Mouse (Mus musculus): ENCODE results near the gene Socs2.

Socs2 gene

DNA sequence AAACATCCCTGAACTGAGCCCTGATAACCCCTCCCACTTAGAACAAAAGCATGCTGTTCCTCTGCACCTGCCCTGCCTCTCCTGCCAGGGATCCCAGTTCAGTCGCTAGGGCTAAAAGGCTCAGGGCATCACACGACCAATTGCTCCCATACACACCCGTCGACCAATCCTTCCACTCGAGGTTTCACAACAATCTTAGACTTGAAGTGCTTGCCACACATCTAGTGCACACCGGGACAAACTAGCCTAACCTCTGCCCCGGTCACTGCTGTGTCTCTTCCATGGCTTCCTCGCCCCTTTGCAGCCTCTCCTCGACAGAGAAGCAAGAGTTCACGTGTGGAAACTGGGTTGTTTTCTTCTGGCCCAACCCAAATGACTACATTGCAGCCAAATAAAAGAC lies 3.3 kb upstream of the Socs2 start:
- no peak for DNase-seq (ENCODE audit: low spot score in 2 of 2)

DNA sequence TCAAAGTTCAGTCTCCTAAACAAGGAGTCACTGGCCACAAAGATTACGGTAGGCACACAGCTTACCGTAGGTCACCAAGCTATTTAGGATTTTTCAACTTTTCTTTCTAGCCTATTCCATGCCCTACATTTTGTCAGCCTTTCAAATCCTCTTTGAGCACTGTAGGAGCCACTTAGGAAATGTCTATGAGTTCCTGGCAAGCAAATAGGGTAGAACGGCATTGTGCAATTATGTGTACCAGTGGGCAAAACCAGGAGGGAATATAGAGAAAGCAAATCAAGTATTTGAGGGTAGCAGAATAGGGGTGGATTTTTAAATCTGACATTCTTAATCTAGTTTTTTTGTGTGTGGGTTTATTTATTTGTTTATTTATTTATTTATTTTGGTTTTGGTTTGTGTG lies 2.7 kb upstream of the Socs2 start:
- DNase-seq (ENCODE audit: low spot score in 2 of 2) = no peak

DNA sequence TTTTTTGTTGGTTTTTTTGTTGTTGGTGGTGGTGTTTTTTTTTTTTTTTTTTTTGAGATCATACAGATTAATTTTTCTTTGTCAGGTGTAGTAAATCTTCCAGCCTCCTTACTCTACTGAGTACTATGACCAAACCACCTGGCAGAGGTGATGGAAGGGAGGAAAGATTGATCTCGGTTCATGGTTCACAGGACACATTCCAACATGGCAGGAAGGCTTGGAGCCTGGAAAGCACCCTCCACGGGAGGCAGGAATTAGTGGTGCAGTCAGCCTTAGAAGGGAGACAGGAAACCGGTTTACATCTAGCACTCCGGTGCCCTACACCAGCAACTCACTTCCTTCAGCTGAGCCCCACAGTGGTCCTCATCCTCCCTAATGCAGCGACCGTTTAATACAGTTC lies 1.7 kb upstream of the Socs2 start:
- no peak for DNase-seq (ENCODE audit: low spot score in 2 of 2)

GRCm38 (mm10) chr10:95417496-95418236 lies 686 bp upstream of the Socs2 start:
- DNase-seq (ENCODE audit: low spot score in 2 of 2) = peak; percentile 40 to 54

DNA sequence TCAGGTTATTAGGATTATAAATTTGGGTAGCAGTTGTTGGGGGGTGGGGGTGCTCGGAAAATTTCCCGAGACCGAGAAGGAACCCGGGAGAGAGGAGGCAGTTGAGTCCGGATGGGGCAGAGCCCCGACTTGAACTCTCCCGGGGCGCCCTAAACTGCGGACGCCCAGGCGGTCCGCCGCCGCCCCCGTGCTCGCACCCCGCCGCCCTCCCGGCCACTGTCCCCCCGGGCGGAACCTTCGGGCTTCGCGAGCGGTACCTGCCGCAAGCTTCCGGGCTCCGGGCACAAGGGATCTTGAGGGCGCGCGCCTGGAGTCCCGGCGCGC lies 657 bp downstream of the Socs2 start:
- DNase-seq (ENCODE audit: low spot score in 2 of 2) = no peak

- DNase-seq (ENCODE audit: low spot score in 2 of 2) = peak; percentile 23 to 42
These were observed 1.2 kb downstream of the Socs2 start for GRCm38 (mm10) chr10:95415533-95416360.

- DNase-seq (ENCODE audit: low spot score in 2 of 2) = no peak
These were observed 1.8 kb downstream of the Socs2 start for GRCm38 (mm10) chr10:95415159-95415532.

GRCm38 (mm10) chr10:95414316-95415158 lies 2.4 kb downstream of the Socs2 start:
- DNase-seq (ENCODE audit: low spot score in 2 of 2) = peak in 1 of 2 experiments; percentile 41

DNA sequence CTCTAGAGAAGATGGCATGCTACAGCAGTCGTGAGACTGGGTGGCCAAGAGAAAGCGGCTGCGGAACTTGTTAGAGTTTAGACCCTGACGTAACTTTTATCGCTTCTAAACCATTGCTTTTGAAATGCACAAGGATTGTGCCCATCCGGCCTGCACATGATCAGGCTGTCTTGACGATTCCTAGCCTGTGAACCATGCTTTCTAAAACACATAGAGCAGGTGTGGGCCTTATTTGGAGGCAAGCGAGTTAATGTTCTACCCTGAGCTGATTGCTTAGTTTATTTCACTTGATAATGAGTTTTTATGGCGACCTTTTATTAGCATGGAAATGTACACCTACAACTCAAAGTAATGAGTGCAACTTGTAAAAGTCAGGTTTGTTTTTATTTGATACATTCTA lies 5.8 kb downstream of the Socs2 start:
- DNase-seq (ENCODE audit: low spot score in 2 of 2) = no peak

DNA sequence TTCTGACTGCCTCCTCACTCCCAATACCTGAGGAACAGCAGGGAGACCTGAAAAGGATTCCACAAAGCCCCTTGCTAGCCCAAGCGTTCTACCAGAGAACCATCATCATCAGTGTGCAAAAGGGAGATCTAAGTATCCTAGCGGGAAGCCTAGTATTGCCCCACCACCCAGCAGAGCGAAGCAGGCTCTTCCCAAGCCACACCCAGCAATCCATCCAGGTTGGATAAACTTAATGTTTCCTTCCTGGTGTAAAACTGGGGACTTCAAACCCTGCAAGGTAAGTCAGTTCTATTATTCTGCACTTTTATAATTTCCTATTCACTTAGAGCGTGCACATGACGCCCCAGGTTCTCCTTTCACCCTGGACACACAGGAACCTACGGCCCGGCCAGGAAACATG lies 6.3 kb downstream of the Socs2 start:
- DNase-seq (ENCODE audit: low spot score in 2 of 2) = no peak

GRCm38 (mm10) chr10:95410209-95410608 lies 6.8 kb downstream of the Socs2 start:
- no peak for DNase-seq (ENCODE audit: low spot score in 2 of 2)

GRCm38 (mm10) chr10:95409149-95409548 lies 7.8 kb downstream of the Socs2 start:
- no peak for DNase-seq (ENCODE audit: low spot score in 2 of 2)

GRCm38 (mm10) chr10:95408487-95408886 lies 8.5 kb downstream of the Socs2 start:
- DNase-seq (ENCODE audit: low spot score in 2 of 2) = no peak

GRCm38 (mm10) chr10:95407541-95408160 lies 9.3 kb downstream of the Socs2 start:
- DNase-seq (ENCODE audit: low spot score in 2 of 2) = no peak

DNA sequence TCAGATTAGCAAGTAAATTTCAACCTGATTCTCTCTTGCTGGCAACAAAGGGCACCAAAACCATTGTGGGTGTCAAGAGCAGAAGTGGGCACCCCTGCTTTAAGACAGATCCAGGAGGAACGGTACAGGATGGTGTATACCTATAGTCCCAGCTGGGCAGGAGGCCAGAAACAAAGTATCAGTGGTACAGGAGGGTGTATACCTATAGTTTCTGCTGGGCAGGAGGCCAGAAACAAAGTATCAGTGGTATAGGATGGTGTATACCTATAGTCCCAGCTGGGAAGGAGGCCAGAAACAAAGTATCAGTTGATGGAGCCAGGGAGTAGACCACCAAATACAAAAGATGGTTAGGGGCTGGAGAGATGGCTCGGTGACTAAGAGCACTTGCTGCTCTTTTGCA lies 12.2 kb downstream of the Socs2 start:
- DNase-seq (ENCODE audit: low spot score in 2 of 2) = no peak

- DNase-seq (ENCODE audit: low spot score in 2 of 2) = no peak
These were observed 17.2 kb downstream of the Socs2 start for GRCm38 (mm10) chr10:95399689-95400354.

- no peak for DNase-seq (ENCODE audit: low spot score in 2 of 2)
These were observed 18.5 kb downstream of the Socs2 start for GRCm38 (mm10) chr10:95398489-95398888.

- DNase-seq (ENCODE audit: low spot score in 2 of 2) = no peak
These were observed 19.7 kb downstream of the Socs2 start for GRCm38 (mm10) chr10:95397191-95397835.

GRCm38 (mm10) chr10:95396356-95396755 lies 20.6 kb downstream of the Socs2 start:
- DNase-seq (ENCODE audit: low spot score in 2 of 2) = no peak

- DNase-seq (ENCODE audit: low spot score in 2 of 2) = no peak
These were observed 21.9 kb downstream of the Socs2 start for GRCm38 (mm10) chr10:95394819-95395812.
